Mouse (Mus musculus) midbrain, embryonic 12.5 days (tissue): Measurements from ENCODE around the gene Opcml. TPM values are rescaled to one million over a fixed set of nuclear protein-coding genes. Genes with fewer than 3 reads are reported as not detected.

Experiments used
- ATAC-seq: fragments of 200-750 bp; cut with Nextera tagmentation; 2 replicates; pipeline ENCODE4 v1.8.0; 2017; ENCODE audit warnings: low read depth, moderate TSS enrichment, moderate library complexity; ENCODE audit not compliant: low FRiP score
- H3K27ac ChIP-seq: fragments of 300-500 bp; sonication (generic); replicated peaks from 2 replicates; pipeline ENCODE4 v1.5.1; 2016; ENCODE audit warnings: mild to moderate bottlenecking
- H3K27me3 ChIP-seq: fragments of 300-500 bp; sonication (generic); 2 replicates; pipeline ENCODE4 v1.6.1; 2016; ENCODE audit warnings: mild to moderate bottlenecking
- H3K36me3 ChIP-seq: fragments of 300-500 bp; sonication (generic); 2 replicates; pipeline ENCODE4 v1.6.1; 2016
- H3K4me1 ChIP-seq: fragments of 300-500 bp; sonication (generic); 2 replicates; pipeline ENCODE4 v1.6.1; 2016
- H3K4me2 ChIP-seq: fragments of 300-500 bp; sonication (generic); replicated peaks from 2 replicates; pipeline ENCODE4 v1.6.1; 2016; ENCODE audit warnings: mild to moderate bottlenecking, moderate library complexity
- H3K4me3 ChIP-seq: fragments of 300-500 bp; sonication (generic); 2 replicates; pipeline ENCODE4 v1.5.1; 2016; ENCODE audit warnings: mild to moderate bottlenecking
- H3K9ac ChIP-seq: fragments of 300-500 bp; sonication (generic); replicated peaks from 2 replicates; pipeline ENCODE4 v1.6.1; 2016; ENCODE audit warnings: mild to moderate bottlenecking, moderate library complexity
- H3K9me3 ChIP-seq: fragments of 300-500 bp; sonication (generic); 2 replicates; pipeline ENCODE4 v1.6.1; 2016; ENCODE audit warnings: mild to moderate bottlenecking
- WGBS: fragments of 180-500 bp; shearing (Covaris S2); methylation state at CpG from one replicate; pipeline ENCODE4 v1.1.7; 2016; 5-methylcytosine and 5-hydroxymethylcytosine counted together
- polyA plus RNA-seq: library from polyadenylated mRNA; unstranded; fragments of >200 nt; fragmentation: Nextera tagmentation; extraction: Ambion mirVana; gene quantifications from 2 replicates; pipeline ENCODE4 v1.2.1, GENCODE M21; 2016

Opcml gene
- polyA plus RNA-seq, 1 experiment from 2014 or later: 7.0 TPM

- Histone ChIP-seq H3K36me3 (no peaks in the 10 kb centered on the region), H3K27me3 (no peaks in the 10 kb centered on the region), H3K9me3 (no peaks in the 10 kb centered on the region), H3K4me3 (no peak overlapping the region), H3K9ac (no peak overlapping the region), H3K4me1 (peaks cover 2% of the 10 kb centered on the region; the same call in 1 of the 2 replicates), H3K4me2 (no peak overlapping the region), H3K27ac (no peak overlapping the region)
- ATAC-seq: no peak
- 95% methylated on average over 3 of the region's 3 CpGs for WGBS
Measured at GRCm38 (mm10) chr9:28822060-28822459, 1031.5 kb downstream of the Opcml start.

GRCm38 (mm10) chr9:28822466-28822865 is 1031.9 kb downstream of the Opcml start:
- Histone ChIP-seq H3K4me2 (no peak overlapping the region), H3K4me1 (peaks cover 2% of the 10 kb centered on the region; the same call in 1 of the 2 replicates), H3K9ac (no peak overlapping the region), H3K27ac (no peak overlapping the region), H3K27me3 (no peaks in the 10 kb centered on the region), H3K36me3 (no peaks in the 10 kb centered on the region), H3K4me3 (no peak overlapping the region), H3K9me3 (no peaks in the 10 kb centered on the region)
- no peak for ATAC-seq
- 84% methylated on average over 5 of the region's 5 CpGs for WGBS

- H3K4me2 ChIP-seq: no peak overlapping the region
- no peak overlapping the region for H3K27ac ChIP-seq
- ATAC-seq: no peak
- no peaks in the 10 kb centered on the region for H3K27me3 ChIP-seq
- peaks cover 2% of the 10 kb centered on the region; the same call in 1 of the 2 replicates for H3K4me1 ChIP-seq
- no peaks in the 10 kb centered on the region for H3K9me3 ChIP-seq
- WGBS: 86% methylated on average over 2 of the region's 2 CpGs
- no peaks in the 10 kb centered on the region for H3K36me3 ChIP-seq
- H3K4me3 ChIP-seq: no peak overlapping the region
- no peak overlapping the region for H3K9ac ChIP-seq
Measured at GRCm38 (mm10) chr9:28825821-28826220, 1035.2 kb downstream of the Opcml start.

GRCm38 (mm10) chr9:28845961-28846570 is 1055.5 kb downstream of the Opcml start:
- Histone ChIP-seq H3K4me2 (no peak overlapping the region), H3K9ac (no peak overlapping the region), H3K4me3 (no peak overlapping the region), H3K27ac (no peak overlapping the region), H3K36me3 (no peaks in the 10 kb centered on the region), H3K27me3 (no peaks in the 10 kb centered on the region), H3K4me1 (no peaks in the 10 kb centered on the region; the same call in 1 of the 2 replicates), H3K9me3 (no peaks in the 10 kb centered on the region)
- no peak for ATAC-seq
- 47% methylated on average over 2 of the region's 2 CpGs for WGBS

- no peak overlapping the region for H3K4me2 ChIP-seq
- WGBS: 83% methylated on average over 7 of the region's 7 CpGs
- ATAC-seq: no peak
- no peaks in the 10 kb centered on the region for H3K27me3 ChIP-seq
- no peaks in the 10 kb centered on the region for H3K36me3 ChIP-seq
- H3K27ac ChIP-seq: no peak overlapping the region
- H3K9ac ChIP-seq: no peak overlapping the region
- H3K4me1 ChIP-seq: no peaks in the 10 kb centered on the region
- no peak overlapping the region for H3K4me3 ChIP-seq
- no peaks in the 10 kb centered on the region for H3K9me3 ChIP-seq
Measured at GRCm38 (mm10) chr9:28855826-28856225, 1065.3 kb downstream of the Opcml start.

- H3K4me3 ChIP-seq: no peak overlapping the region
- H3K27ac ChIP-seq: no peak overlapping the region
- H3K4me2 ChIP-seq: no peak overlapping the region
- H3K36me3 ChIP-seq: no peaks in the 10 kb centered on the region
- no peaks in the 10 kb centered on the region for H3K27me3 ChIP-seq
- no peaks in the 10 kb centered on the region for H3K4me1 ChIP-seq
- H3K9me3 ChIP-seq: no peaks in the 10 kb centered on the region
- WGBS: 88% methylated on average over 4 of the region's 4 CpGs
- H3K9ac ChIP-seq: no peak overlapping the region
- no peak for ATAC-seq
Measured at GRCm38 (mm10) chr9:28861983-28862382, 1071.4 kb downstream of the Opcml start.

GRCm38 (mm10) chr9:28867256-28867655 is 1076.7 kb downstream of the Opcml start:
- WGBS: 77% methylated on average over 3 of the region's 3 CpGs

GRCm38 (mm10) chr9:28870478-28870877 is 1079.9 kb downstream of the Opcml start:
- Histone ChIP-seq H3K9ac (no peak overlapping the region), H3K4me1 (no peaks in the 10 kb centered on the region), H3K27ac (no peak overlapping the region), H3K4me3 (no peak overlapping the region), H3K36me3 (no peaks in the 10 kb centered on the region), H3K27me3 (no peaks in the 10 kb centered on the region), H3K9me3 (no peaks in the 10 kb centered on the region), H3K4me2 (no peak overlapping the region)
- 29% methylated on average over 1 of the region's 1 CpGs for WGBS
- ATAC-seq: no peak

More at GRCm38 (mm10) chr9:28867256-28867655, 1076.7 kb downstream of the Opcml start:
- no peaks in the 10 kb centered on the region for H3K27me3 ChIP-seq
- H3K4me1 ChIP-seq: no peaks in the 10 kb centered on the region
- H3K9ac ChIP-seq: no peak overlapping the region
- no peak overlapping the region for H3K4me3 ChIP-seq
- no peaks in the 10 kb centered on the region for H3K9me3 ChIP-seq
- ATAC-seq: no peak
- no peaks in the 10 kb centered on the region for H3K36me3 ChIP-seq
- H3K4me2 ChIP-seq: no peak overlapping the region
- no peak overlapping the region for H3K27ac ChIP-seq

GRCm38 (mm10) chr9:28882566-28882965 is 1092.0 kb downstream of the Opcml start:
- Histone ChIP-seq H3K9ac (no peak overlapping the region), H3K36me3 (no peaks in the 10 kb centered on the region), H3K4me1 (no peaks in the 10 kb centered on the region), H3K27ac (no peak overlapping the region), H3K9me3 (no peaks in the 10 kb centered on the region), H3K4me2 (no peak overlapping the region), H3K4me3 (no peak overlapping the region), H3K27me3 (no peaks in the 10 kb centered on the region)
- WGBS: 83% methylated on average over 1 of the region's 1 CpGs
- ATAC-seq: no peak

GRCm38 (mm10) chr9:28891611-28892010 is 1101.0 kb downstream of the Opcml start:
- H3K4me2 ChIP-seq: no peak overlapping the region
- no peaks in the 10 kb centered on the region for H3K36me3 ChIP-seq
- H3K9me3 ChIP-seq: no peaks in the 10 kb centered on the region
- no peak overlapping the region for H3K27ac ChIP-seq
- no peak for ATAC-seq
- no peak overlapping the region for H3K4me3 ChIP-seq
- 89% methylated on average over 8 of the region's 8 CpGs for WGBS
- H3K27me3 ChIP-seq: no peaks in the 10 kb centered on the region
- H3K9ac ChIP-seq: no peak overlapping the region
- 0 out of 2 replicates have a peak, but pooled peaks cover 3% of the 10 kb centered on the region for H3K4me1 ChIP-seq

- Histone ChIP-seq H3K9ac (no peak overlapping the region), H3K27ac (no peak overlapping the region), H3K36me3 (no peaks in the 10 kb centered on the region), H3K4me2 (no peak overlapping the region), H3K9me3 (no peaks in the 10 kb centered on the region), H3K4me1 (no peaks in the 10 kb centered on the region), H3K4me3 (no peak overlapping the region), H3K27me3 (no peaks in the 10 kb centered on the region)
- WGBS: 86% methylated on average over 1 of the region's 1 CpGs
- no peak for ATAC-seq
Measured at GRCm38 (mm10) chr9:28903291-28903690, 1112.7 kb downstream of the Opcml start.

GRCm38 (mm10) chr9:28909738-28910137 is 1119.2 kb downstream of the Opcml start:
- Histone ChIP-seq H3K4me1 (0 out of 2 replicates have a peak, but pooled peaks cover 5% of the 10 kb centered on the region), H3K9ac (no peak overlapping the region), H3K4me3 (no peak overlapping the region), H3K27ac (no peak overlapping the region), H3K27me3 (no peaks in the 10 kb centered on the region), H3K36me3 (no peaks in the 10 kb centered on the region), H3K9me3 (no peaks in the 10 kb centered on the region), H3K4me2 (no peak overlapping the region)
- no peak for ATAC-seq
- 90% methylated on average over 4 of the region's 4 CpGs for WGBS
